Mouse (Mus musculus) thymus, postnatal 36 days (tissue): ENCODE measurements at regions not wholly inside any gene's neighbourhood (a gene's known extent, or its start where the extent isn't known, plus 50 kb on each side); places are given as distances from the start of the nearest gene placed in this dataset.
"Not testable (repeated sequence)": the region's sequence is repeated elsewhere in the genome, so short reads cannot be mapped to it uniquely, and the experiment has no call there.

Experiments
- DNase-seq, 2 experiments: peaks; one replicate each; pipeline ENCODE4 v3.0.0; 2022; ENCODE audit warnings: mixed read lengths in 2 of 2

GRCm38 (mm10) chr11:24297763-24298162 is 219.9 kb downstream of the Bcl11a start:
- no peak for DNase-seq

DNA sequence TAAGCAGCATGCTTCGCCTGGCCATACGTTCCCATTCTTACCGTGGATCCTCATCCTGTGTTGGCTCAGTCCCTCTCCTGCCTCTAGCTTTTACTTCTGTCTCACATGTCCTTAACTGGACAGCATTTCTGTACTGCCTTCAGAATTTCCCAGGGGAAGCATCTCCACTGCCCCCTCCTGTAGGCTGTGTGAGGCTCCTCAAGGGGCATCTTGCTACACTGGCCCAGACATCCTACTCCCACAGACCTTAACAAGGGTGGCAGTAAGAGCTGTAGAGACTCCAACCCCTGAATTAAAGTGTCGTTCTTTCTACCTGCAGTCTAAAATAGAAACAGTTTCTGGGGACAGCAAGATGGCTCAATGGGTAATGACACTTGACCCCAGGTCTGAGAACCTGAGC is 222.5 kb downstream of the Bcl11a start:
- no peak for DNase-seq

- no peak for DNase-seq
These were observed 223.3 kb downstream of the Bcl11a start for GRCm38 (mm10) chr11:24301201-24301600.

- peak in 1 of 2 experiments; percentile 12 for DNase-seq
These were observed 227.3 kb downstream of the Bcl11a start for GRCm38 (mm10) chr11:24305145-24305553.

- peak in 1 of 2 experiments; percentile 4 for DNase-seq
These were observed 227.8 kb downstream of the Bcl11a start for GRCm38 (mm10) chr11:24305691-24306090.

GRCm38 (mm10) chr11:24306101-24306500 is 228.2 kb downstream of the Bcl11a start:
- no peak for DNase-seq

DNA sequence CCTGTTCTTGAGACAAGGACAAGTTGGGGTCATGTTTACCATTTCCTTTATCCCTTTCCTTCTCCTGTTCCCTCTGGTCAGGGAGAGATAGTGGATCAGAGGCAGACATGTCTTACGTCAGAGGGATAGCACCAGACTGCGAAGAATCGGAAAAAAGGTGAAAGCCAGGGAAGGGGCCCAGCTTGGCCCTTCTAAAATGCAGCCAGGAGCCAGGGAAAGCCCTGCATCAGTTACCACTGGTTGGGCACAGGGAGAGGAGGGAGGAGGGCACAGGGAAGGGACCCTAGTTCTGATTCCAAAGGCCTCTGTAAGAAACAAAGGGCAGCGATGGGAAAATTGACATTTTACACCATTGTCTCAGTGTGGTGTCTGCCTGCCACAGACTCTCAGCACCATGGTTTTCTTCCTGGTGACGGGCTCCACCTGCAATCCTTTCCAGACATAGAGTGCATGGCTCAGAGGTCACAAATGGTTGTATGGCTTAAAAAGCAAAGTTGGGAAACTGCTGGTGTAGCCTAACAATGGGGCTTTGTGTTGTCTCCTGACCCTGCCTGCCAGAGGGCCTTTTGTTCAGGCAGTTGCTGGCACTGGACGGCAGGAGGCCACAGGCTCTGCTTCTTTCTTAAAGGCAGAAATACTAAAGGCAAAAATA is 229.9 kb downstream of the Bcl11a start:
- DNase-seq = no peak

DNA sequence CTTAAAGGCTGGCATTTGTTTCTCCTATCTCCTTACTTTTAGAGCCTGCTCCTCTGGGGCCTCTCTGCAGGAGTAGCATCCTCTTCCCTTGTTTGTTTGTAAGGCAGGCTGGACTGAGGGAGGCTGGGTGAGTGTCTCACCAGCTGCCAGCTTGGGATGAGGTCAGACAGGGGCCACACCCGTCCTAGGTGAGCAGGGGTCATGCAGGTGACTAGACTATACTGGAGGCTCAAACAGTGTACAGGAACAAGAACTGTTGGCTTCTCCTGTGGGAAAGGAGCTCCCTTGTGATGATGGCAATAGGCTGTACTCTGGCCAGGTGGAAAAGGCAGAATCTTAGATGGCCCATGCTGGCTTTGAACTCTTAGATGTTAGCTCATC is 230.4 kb downstream of the Bcl11a start:
- DNase-seq = no peak

GRCm38 (mm10) chr11:24314046-24314445 is 236.2 kb downstream of the Bcl11a start:
- no peak for DNase-seq

- DNase-seq = no peak
These were observed 237.7 kb downstream of the Bcl11a start for GRCm38 (mm10) chr11:24315582-24315981.

GRCm38 (mm10) chr11:24316198-24316597 is 238.3 kb downstream of the Bcl11a start:
- DNase-seq = no peak

GRCm38 (mm10) chr11:24317989-24318735 is 240.3 kb downstream of the Bcl11a start:
- DNase-seq = no peak

DNA sequence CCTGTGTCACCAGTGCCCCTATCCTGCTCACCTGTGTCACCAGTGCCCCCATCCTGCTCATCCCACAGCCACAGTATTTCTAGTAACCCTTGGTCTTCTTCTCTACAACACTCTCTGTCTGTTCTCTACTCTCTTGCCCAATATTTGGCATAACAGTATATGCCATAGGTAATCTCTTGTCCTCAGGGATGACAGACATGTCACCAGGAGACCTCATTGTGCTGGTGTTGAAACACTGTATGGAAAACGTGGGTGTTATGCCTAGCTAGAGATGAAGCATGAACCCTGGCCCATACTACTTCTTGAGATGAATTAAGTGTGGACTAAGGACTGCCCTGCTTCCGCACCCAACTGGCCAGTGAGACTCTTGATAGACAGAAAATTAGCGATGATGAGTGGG is 241.4 kb downstream of the Bcl11a start:
- DNase-seq = no peak

GRCm38 (mm10) chr11:24322412-24322811 is 244.6 kb downstream of the Bcl11a start:
- not testable (repeated sequence) for DNase-seq

- DNase-seq = no peak
These were observed 250.6 kb downstream of the Bcl11a start for GRCm38 (mm10) chr11:24328481-24328880.

DNA sequence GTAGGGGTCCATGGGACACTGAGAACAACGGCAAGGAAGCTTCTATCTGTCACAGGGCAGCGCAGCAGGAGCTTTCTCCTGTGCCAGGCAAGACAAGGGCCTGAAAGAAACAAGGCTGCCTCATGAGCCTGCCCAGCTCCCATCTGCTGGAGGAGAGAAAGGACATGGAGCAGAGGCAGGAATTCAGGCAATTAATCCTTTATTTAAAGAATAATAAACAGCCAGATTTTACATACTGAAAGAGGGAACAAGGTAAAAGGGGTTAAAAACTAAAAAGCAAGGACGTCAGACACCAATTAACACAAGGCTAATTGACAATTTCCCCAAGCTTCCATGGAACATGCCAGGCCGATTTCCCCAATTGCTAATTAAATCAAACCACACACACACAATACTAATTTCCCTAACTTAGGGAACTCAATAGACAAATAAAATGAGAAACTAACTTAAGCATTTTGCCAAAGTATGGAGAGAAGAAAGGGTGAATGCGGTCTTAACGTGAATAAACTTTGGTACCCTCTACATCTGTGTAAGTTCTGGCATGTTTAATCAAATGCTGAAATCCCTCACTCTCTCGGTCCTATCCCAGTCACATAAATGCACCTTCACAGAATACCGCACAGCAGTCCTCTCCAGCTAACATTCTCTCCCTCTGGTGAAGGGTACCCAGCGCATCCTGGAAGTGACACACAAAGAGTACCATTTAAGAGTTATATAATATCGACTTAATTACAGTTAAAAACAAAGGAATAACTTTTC is 252.7 kb downstream of the Bcl11a start:
- DNase-seq = no peak

- no peak for DNase-seq
These were observed 254.4 kb downstream of the Bcl11a start for GRCm38 (mm10) chr11:24332241-24332640.

GRCm38 (mm10) chr11:24333111-24333510 is 255.3 kb downstream of the Bcl11a start:
- DNase-seq = no peak

DNA sequence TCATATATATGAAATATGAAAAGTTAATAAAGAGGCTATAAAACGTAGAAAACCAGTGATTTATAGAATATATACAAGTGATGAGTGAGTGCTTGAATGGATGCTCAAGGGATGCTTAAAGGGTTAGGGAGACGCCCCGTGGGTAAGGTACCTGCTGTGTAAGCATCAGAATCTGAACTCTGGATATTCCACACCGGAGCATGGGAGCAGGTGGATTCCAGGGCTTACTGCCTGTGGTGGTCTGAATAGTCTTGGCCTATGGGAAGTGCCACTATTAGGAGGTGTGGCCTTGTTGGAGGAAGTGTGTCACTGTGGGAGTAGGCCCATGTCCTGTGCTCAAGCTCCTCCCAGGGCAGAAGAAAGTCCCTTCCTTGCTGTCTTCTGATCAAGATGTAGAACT is 257.4 kb downstream of the Bcl11a start:
- no peak for DNase-seq

- no peak for DNase-seq
These were observed 260.3 kb downstream of the Bcl11a start for GRCm38 (mm10) chr11:24338111-24338510.

DNA sequence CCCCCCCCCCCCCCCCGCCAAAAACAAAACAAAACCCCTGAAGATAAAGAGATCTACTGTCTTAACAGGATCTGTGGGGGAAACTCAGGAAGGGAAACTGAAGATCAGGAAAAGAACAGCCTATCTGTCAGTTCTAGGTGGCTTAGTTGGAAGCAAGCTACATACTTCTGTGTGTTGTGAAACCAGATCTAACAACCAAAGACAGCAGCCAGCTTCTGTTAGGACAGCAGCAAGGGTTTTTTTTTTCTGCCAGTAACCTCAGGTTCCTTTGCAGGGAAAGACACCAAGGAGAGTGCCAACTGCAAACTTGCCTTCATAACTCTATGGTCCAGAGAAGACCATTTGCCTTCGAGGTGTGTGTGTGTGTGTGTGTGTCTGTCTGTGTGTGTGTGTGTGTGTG is 261.2 kb downstream of the Bcl11a start:
- no peak for DNase-seq

DNA sequence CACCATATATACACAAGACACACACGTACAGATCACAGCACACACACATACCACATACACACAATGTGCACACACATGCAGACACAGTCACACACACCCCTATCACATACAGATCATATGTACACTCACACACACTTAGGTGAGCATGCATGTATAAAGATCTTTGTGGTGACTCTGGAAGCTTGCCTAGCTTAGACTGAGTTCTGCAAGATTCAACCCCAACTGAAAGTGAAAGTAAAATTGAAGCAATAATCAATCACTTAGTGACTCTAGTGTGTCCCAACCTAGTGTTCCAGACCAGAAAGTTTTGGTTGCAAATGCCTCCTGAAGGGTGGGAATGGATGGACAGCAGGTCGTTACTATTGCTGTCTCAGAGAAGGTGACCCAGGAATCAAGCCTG is 262.8 kb downstream of the Bcl11a start:
- DNase-seq = no peak

GRCm38 (mm10) chr11:24341650-24342049 is 263.8 kb downstream of the Bcl11a start:
- no peak for DNase-seq

GRCm38 (mm10) chr11:24342176-24342575 is 264.3 kb downstream of the Bcl11a start:
- no peak for DNase-seq
